Mouse (Mus musculus) erythroblast, embryonic 14.5 days (primary cell): ENCODE measurements at regions not wholly inside any gene's neighbourhood (a gene's known extent, or its start where the extent isn't known, plus 50 kb on each side); places are given as distances from the start of the nearest gene placed in this dataset.

ENCODE experiments used
- GATA1 ChIP-seq: IDR thresholded peaks from 2 replicates; pipeline ENCODE4 v1.6.1; 2012; ENCODE audit warnings: low read length, inconsistent platforms, mixed read lengths
- TAL1 ChIP-seq: IDR thresholded peaks from 3 replicates; pipeline ENCODE4 v1.6.1; 2012; ENCODE audit warnings: low read length, inconsistent platforms, mixed read lengths

DNA sequence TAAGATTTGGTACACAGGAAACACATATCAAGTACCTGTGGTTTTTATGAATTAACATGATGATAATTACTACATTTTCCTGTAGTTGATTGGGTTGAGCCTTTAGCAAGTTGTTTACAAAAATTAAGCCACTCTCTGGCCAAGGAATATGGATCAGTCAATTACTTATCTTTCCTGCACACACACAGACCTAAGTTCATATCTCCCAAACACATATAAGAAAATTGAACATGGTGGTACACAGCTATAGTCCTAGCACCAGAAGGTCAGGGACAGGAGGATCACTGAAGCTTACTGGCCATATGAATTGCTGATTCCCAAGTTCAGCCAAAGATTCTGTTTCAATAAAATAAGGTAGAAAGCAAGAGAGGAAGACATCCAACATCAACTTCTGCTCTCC is 183.7 kb downstream of the Dad1 start:
- peak; percentile 39 for TF ChIP-seq GATA1
- TF ChIP-seq TAL1: peak; percentile 52; the same call in 2 of the 3 replicates
